Mouse (Mus musculus): ENCODE measurements around the gene Nfic.

GRCm38 (mm10) chr10:81455181-81455895 lies at the start of gene Nfic:
- no peak for TF ChIP-seq CTCF (IDR thresholded peaks at IDR 0.05; ENCODE audit: borderline replicate concordance, control insufficient read depth, extremely low read depth, insufficient read depth, low read length, poor library complexity)
- no peak for TF ChIP-seq POLR2A (IDR thresholded peaks at IDR 0.05; ENCODE audit: control insufficient read depth, extremely low read depth, insufficient read depth, low read length, poor library complexity)

Measured in thymus, adult 2 months (tissue).